Mouse (Mus musculus): ENCODE data around the gene Rhbdl1.

GRCm38 (mm10) chr17:25869954-25870353 is 32.9 kb upstream of the Rhbdl1 start:
- TF ChIP-seq CTCF (conservative IDR thresholded peaks at IDR 0.05; ENCODE audit: insufficient read depth, insufficient read length, low read depth, low read length) (no peak), POLR2A (IDR thresholded peaks at IDR 0.05; ENCODE audit: low read depth, low read length) (no peak)
